Mouse (Mus musculus): ENCODE measurements at regions not wholly inside any gene's neighbourhood (a gene's known extent, or its start where the extent isn't known, plus 50 kb on each side); places are given as distances from the start of the nearest gene placed in this dataset.
A peak's percentile ranks its signal among the peaks of the same experiment; 100 is the strongest.

DNA sequence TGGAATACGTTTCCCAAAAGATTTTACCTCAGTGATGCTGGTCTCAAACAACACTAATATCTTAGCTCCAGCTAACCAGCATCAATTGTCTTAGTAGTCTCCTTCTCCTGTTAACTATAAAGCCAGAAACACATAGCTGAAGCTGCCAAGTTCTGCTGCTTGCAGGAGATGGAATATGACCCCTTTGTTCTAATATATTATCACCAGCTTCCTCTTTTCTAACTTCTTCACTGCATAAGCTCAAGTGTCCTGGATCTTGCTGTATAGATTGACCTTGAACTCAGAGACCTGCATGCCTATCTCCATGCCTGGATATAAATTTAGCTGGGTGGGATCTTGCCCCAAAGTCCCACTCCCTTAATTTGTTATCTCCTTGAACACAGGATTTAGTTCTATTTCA is 94.8 kb downstream of the Rbm46 start:
- no peak for DNase-seq (ENCODE audit: low spot score in 2 of 2)

DNA sequence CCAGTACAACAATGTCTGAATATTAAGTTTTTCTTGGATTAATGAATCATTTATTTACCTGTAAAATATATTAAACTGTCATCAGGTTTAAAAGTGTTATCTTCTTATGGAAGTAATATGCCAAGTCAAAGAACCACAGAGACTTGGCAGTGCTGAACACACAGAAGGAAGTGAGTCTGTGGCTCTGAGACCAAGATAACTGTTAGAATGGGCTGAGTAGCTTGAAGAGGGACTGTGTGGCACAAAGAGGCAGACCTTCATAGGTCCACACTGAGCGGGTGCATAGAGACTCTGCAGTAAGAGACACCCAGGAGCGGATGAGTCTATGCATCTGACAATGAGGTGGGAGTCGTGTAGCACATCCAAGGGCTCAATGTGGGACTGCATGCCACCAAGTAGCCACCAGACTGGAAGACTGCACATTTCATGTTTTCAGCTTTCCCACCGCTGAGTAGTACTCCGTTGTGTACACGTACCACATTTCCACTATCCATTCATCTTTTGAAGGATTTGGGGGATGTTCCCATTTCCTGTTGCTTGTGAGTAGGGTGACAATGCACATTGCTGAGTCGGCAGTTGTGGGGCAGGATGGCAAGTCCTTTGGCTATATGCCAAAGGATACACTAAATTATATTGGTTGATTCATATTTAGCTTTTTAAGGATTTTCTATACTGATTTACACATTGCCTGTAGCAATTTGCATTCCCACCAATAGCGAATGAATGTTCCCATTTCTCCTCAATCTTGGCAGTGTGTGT is 105.6 kb downstream of the Rbm46 start:
- DNase-seq (ENCODE audit: low spot score in 2 of 2) = no peak

DNA sequence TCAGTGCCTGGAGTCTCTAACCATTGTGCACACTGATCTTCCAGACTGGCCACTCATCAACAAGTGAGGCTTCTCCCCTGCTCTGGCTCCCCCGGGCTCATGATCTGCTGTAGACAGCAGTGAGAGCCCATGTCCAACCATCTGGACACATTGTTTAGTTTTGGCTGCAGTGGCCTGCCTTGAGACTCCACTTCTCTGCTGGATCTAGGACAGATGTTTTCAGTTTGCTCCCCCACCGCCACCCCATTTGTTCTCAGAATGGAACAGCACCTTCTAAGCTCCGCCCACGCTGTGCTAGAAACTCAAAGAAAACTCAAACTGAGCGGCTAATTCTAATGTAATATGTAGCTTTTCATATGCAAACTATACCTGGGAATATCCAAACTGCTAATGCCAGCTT is 108.8 kb downstream of the Rbm46 start:
- DNase-seq (ENCODE audit: low spot score in 2 of 2) = peak; percentile 26 to 28

DNA sequence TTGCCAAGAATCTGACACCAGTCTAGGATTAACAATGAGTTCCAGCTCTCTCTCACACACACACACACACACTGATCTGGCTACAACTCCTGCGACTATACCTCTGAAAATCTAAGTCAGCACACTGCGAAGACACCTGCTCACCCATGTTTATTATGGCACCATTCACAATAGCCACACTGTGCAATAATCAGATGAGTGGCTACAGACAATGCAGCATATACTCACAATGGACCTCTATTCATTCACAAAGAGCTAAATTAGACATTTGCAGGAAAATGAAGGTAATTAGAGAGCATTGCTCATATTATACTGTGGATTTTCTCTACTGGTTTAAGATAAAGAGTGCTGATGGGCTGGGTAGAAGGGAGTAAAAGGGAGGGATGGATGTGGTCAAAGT is 116.3 kb downstream of the Rbm46 start:
- DNase-seq (ENCODE audit: low spot score in 2 of 2) = no peak

DNA sequence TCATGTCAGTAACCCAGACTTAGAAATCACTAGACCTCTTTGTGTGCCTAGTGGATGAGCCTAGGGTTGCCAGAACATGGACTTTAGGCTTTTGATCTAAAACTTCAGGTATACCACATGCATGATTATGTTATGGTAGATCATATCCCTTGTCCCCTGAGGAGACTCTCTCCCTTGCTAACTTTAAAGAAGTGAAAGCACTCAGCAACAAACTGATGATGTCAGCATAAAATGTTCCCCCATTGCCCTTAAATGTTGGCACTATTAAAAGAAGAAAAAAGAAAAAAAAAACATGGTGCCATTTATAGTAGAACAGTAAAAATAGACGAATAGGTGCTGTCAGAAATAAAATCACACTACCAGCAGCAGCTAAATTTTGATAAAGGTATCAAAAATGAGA is 117.3 kb downstream of the Rbm46 start:
- no peak for DNase-seq (ENCODE audit: low spot score in 2 of 2)

DNA sequence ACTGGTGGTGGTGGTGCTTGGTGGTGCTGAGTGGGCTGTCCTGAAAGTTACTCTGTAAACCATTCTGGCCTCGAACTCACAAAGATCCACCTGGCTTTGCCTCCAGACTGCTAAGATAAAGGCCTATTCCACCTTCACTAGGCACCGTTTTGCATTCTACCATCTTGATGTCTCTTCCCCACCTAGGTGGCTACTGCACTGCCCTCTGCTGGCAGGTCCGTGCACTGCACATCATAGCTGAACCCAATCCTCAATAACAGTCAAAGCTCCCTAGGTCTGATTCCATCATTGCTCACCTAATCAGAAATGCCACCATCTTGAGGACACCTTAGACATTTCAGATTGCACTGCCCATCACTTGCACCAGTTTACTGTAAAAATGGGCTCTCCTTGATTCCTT is 150.7 kb downstream of the Rbm46 start:
- DNase-seq (ENCODE audit: low spot score in 2 of 2) = peak; percentile 31 to 57

DNA sequence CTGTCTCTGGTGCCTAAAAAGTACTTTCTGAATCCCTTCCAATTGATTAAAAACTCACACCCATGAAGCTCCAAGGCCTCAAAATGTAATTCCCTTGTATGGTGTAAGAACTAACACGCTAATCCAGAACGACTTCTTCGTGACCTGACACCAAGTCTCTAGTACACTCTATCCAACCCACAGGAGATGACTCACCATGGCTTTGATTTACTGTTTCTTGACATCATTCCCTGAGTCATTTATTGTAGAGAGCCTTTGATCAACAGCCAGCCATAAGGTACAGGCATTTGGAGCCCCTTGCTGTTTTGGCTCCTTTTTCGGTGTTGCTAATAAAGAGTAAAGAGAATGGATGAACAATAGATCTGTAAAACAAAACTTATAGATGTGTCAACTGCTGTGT is 159.7 kb upstream of the Npy2r start:
- DNase-seq (ENCODE audit: low spot score in 2 of 2) = no peak

DNA sequence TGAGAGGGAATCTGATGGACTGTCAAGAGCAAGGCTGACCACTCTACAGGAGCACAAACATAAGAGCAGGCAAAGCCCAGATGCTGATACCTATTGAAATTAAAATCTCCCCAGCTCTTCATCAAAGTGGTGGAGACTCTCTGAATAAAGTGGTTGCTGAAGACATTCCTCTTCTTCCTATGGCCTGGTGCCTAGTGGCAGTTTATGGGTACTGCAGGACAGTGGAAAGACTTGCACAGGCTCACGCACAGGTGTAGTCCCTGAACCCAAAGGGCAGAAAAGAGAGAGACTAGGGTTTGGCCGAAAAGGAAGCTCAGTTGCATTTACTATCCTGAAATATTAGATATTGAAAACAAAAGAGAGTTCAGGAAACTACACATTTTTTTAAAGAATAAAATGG is 144.2 kb upstream of the Npy2r start:
- DNase-seq (ENCODE audit: low spot score in 2 of 2) = no peak

DNA sequence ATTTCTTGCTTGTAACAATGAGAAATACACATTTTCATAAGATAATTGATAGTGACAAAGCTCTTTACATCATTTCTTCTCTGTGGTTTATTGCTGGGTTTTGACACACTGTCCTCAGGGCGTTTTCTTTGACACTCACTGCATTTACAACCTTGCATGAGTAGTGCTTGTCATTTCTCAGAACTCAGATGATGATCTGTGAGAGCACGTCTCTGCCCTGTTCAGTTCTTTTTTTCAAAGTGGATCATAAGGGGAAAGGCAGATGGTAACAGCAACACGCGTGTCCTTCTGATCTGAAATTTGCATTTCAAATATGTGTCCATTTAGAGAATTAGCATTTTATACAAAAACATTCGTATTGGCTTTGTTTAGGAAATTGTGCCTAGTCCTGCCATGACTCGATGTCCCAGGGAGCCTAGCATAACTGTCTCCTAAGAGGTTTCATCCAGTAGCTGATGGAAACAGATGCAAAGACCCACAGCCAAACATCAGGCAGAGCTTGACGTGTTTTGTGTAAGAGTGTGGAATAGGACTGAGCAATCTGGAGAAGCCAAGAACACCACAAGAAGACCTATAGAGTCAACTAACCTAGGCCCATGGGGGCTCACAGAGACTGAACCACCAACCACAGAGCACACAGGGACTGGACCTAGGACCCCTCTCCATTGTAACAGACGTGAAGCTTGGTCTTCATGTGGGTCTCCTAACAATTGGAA is 108.4 kb upstream of the Npy2r start:
- no peak for DNase-seq (ENCODE audit: low spot score in 2 of 2)

DNA sequence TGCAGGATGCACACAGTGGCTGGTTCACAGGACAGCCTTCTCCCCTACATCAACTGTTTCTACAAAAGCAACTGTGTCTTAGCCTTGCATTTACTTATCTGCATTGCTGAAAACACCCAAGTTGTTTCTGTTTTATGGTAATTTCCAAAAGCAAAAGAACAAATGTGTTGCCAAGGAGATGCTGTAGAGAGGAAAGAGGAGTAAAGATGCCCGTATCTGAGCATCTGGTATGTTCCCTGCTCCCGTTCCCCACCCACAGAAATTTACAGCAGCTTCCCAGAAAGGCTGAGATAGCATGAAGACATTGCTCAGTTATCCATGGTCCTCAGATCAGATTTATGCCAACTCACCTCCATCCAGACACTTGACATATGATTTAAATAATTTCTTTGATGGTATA is 104.5 kb upstream of the Npy2r start:
- DNase-seq (ENCODE audit: low spot score in 2 of 2) = peak; percentile 51 to 52

DNA sequence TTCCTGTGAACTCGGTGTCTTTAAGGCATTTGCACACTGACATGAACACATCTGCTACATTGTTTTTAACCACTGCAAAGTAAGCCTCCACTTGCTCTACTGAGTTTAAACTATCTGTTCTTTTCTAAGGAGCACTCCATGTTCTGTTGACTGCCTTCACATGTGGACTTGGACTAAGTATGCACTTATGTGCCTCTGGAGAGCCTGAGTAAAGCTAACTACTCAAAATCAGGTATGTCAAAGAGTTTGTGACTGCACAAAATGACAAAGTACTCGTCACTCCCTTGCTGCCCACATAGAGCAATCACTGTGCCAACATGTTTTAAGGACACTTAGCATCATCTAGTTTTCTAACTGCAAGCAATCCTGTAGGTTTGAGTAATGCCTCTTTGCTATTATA is 92.2 kb upstream of the Npy2r start:
- no peak for DNase-seq (ENCODE audit: low spot score in 2 of 2)

DNA sequence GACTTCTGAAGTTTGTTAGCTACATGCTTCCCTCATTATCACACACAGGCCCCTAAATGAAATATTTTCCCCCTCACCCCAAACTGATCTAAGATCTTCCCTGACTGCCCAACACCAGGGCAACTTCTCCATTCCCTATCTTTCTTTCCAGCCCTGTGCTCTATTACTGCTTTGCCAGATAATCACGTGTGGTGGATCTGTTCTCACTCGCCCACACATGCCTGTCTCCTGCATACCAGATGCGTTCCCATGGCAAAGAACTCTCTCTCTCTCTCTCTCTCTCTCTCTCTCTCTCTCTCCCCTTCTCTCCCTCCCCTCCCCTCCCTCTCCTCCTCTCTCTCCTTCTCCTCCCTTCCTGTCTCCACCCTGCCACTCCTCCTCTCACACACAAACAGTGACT is 88.8 kb upstream of the Npy2r start:
- DNase-seq (ENCODE audit: low spot score in 2 of 2) = peak; percentile 42 to 49

DNA sequence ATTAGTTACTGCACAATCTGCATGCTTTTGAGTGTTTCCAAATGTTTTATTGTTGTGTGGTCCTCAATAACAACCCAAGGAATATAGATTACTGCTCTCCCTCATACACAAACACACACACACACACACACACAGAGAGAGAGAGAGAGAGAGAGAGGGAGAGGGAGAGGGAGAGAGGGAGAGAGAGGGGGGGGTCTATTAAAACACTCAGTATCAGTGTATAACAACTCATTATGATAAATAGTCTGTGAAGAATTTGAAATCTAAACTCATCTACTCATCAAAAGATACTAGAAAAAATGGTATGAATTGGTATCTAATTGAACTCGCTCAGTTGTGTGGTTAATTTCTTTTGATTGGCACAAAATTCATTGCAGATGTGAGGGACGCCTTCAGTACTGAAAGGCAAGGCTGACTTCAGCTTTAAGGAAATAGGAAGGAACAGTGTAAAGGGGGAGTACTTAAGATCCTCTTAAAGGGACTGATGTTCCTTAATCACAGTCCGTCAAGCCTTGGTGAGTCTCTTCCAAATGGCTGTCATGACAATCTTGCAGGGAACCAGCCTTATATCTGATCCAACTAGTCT is 72.6 kb upstream of the Npy2r start:
- no peak for DNase-seq (ENCODE audit: low spot score in 2 of 2)

DNA sequence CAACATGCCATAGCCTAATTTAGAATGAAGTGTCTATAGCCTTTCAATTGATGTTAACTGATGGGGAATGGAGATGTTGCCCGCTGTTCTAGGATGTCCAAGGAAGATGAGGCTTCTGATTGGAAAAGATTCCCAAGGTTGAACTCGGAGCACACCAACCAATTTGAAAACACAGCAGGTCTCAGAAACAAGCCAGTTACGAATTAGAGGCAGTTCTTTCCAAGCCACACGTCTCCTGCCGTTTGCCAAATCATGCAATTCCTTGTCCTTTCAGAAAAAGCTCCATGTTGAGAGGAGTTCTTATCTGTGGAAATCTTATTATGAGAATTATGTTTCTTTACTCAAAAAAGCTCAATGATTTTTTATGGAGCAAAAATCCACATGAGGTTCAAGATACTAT is 71.5 kb upstream of the Npy2r start:
- no peak for DNase-seq (ENCODE audit: low spot score in 2 of 2)

DNA sequence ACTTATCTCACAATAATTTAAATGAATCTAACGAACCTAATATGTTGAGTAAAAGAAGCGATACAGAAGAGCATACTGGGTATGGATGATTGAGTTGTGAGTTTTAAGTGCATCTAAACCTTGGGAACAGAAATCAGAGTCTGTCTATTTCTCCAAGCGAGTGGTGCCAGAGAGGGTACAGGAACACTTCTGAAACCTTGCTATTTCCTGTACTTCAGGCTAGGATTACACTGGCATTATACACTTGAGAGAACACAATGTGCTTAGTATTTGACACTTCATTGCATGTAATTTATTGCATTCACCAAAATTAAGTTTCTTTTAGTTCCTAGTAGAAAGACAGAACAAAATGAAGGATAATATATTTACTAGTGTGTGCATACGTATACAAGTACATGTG is 54.0 kb upstream of the Npy2r start:
- no peak for DNase-seq (ENCODE audit: low spot score in 2 of 2)

DNA sequence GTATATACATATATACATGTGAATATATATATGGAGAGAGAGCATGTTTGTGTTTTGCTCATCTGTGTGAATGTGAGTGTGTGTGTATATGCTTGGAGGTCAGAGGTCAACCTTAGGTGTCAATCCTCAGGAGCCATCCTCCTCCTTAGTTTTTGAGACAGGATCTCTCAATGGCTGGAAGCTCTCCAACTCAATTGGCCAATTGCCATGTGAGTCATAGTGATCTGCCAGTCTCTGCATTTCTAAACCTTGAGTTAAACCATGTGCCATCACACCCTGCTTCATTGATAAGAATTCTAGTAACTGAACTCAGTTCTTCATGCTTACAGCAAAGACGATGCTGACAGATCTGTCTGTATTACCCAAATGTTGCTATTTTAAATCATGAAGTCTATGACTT is 50.8 kb upstream of the Npy2r start:
- DNase-seq (ENCODE audit: low spot score in 2 of 2) = peak in 1 of 2 experiments; percentile 4
